Mouse (Mus musculus): ENCODE measurements around the gene Tmbim6. TPM values are rescaled to one million over a fixed set of nuclear protein-coding genes. Genes with fewer than 3 reads are reported as not detected.

Gene Tmbim6
- polyA plus RNA-seq (2015; fragmentation: Nextera tagmentation; extraction: Ambion mirVana) = 438 and 480 TPM in 2 replicates

GRCm38 (mm10) chr15:99392486-99393385 is at the start of gene Tmbim6:
Gene Tmbim6 (plus strand): TSS chr15:99392882.
- Histone ChIP-seq H3K27me3 (ENCODE audit: control insufficient read depth, insufficient read depth, low read length) (no peaks in the 10 kb centered on the region), H3K9ac (ENCODE audit: low read length) (peak within 1 kb of the TSS; percentile 93), H3K27ac (ENCODE audit: low read length) (peak within 1 kb of the TSS; percentile 95), H3K9me3 (replicated peaks; ENCODE audit: control insufficient read depth, low read length) (no peaks in the 10 kb centered on the region), H3K4me2 (ENCODE audit: low read depth, low read length) (peak within 1 kb of the TSS; percentile 86), H3K4me1 (ENCODE audit: control insufficient read depth, insufficient read depth, low read length) (peaks cover 32% of the 10 kb centered on the region), H3K4me3 (replicated peaks; ENCODE audit: low read length) (peak within 1 kb of the TSS; percentile 89), H3K36me3 (ENCODE audit: control insufficient read depth, insufficient read depth, low read length) (no peaks in the 10 kb centered on the region)
- peak; percentile 99 for ATAC-seq (ENCODE audit: insufficient read depth, low FRiP score)
- under 1% methylated on average over 51 of the region's 51 CpGs for WGBS

- Histone ChIP-seq H3K4me1 (ENCODE audit: control insufficient read depth, insufficient read depth, low read length) (peaks cover 40% of the 10 kb centered on the region), H3K36me3 (ENCODE audit: control insufficient read depth, insufficient read depth, low read length) (no peaks in the 10 kb centered on the region), H3K4me3 (replicated peaks; ENCODE audit: low read length) (no peak overlapping the region), H3K4me2 (ENCODE audit: low read depth, low read length) (peak overlapping the region; percentile 5; the same call in 1 of the 2 replicates), H3K27me3 (ENCODE audit: control insufficient read depth, insufficient read depth, low read length) (no peaks in the 10 kb centered on the region), H3K27ac (ENCODE audit: low read length) (peak overlapping the region; percentile 78), H3K9ac (ENCODE audit: low read length) (peak overlapping the region; percentile 38; the same call in 1 of the 2 replicates), H3K9me3 (replicated peaks; ENCODE audit: control insufficient read depth, low read length) (no peaks in the 10 kb centered on the region)
- ATAC-seq (ENCODE audit: insufficient read depth, low FRiP score) = peak; percentile 75; the same call in 1 of the 2 replicates
- 24% methylated on average over 5 of the region's 5 CpGs for WGBS
Observed at GRCm38 (mm10) chr15:99343414-99344147, 49.1 kb upstream of the Tmbim6 start.

GRCm38 (mm10) chr15:99344148-99344870 is 48.4 kb upstream of the Tmbim6 start:
- no peaks in the 10 kb centered on the region for H3K36me3 ChIP-seq (ENCODE audit: control insufficient read depth, insufficient read depth, low read length)
- WGBS = 46% methylated on average over 8 of the region's 8 CpGs
- H3K4me1 ChIP-seq (ENCODE audit: control insufficient read depth, insufficient read depth, low read length) = peaks cover 40% of the 10 kb centered on the region
- no peak overlapping the region for H3K4me2 ChIP-seq (ENCODE audit: low read depth, low read length)
- peak overlapping the region; percentile 78 for H3K27ac ChIP-seq (ENCODE audit: low read length)
- no peaks in the 10 kb centered on the region for H3K9me3 ChIP-seq (replicated peaks; ENCODE audit: control insufficient read depth, low read length)
- no peak for ATAC-seq (ENCODE audit: insufficient read depth, low FRiP score)
- no peaks in the 10 kb centered on the region for H3K27me3 ChIP-seq (ENCODE audit: control insufficient read depth, insufficient read depth, low read length)
- H3K4me3 ChIP-seq (replicated peaks; ENCODE audit: low read length) = no peak overlapping the region
- H3K9ac ChIP-seq (ENCODE audit: low read length) = no peak overlapping the region

GRCm38 (mm10) chr15:99344961-99345360 is 47.7 kb upstream of the Tmbim6 start:
- Histone ChIP-seq H3K9me3 (replicated peaks; ENCODE audit: control insufficient read depth, low read length) (no peaks in the 10 kb centered on the region), H3K27ac (ENCODE audit: low read length) (peak overlapping the region; percentile 36; the same call in 1 of the 2 replicates), H3K36me3 (ENCODE audit: control insufficient read depth, insufficient read depth, low read length) (no peaks in the 10 kb centered on the region), H3K4me3 (replicated peaks; ENCODE audit: low read length) (no peak overlapping the region), H3K27me3 (ENCODE audit: control insufficient read depth, insufficient read depth, low read length) (no peaks in the 10 kb centered on the region), H3K9ac (ENCODE audit: low read length) (no peak overlapping the region), H3K4me1 (ENCODE audit: control insufficient read depth, insufficient read depth, low read length) (peaks cover 40% of the 10 kb centered on the region), H3K4me2 (ENCODE audit: low read depth, low read length) (no peak overlapping the region)
- ATAC-seq (ENCODE audit: insufficient read depth, low FRiP score) = no peak
- WGBS = 62% methylated on average over 4 of the region's 4 CpGs

- Histone ChIP-seq H3K27ac (ENCODE audit: low read length) (no peak overlapping the region), H3K4me1 (ENCODE audit: control insufficient read depth, insufficient read depth, low read length) (peaks cover 8% of the 10 kb centered on the region; the same call in 1 of the 2 replicates), H3K9me3 (replicated peaks; ENCODE audit: control insufficient read depth, low read length) (no peaks in the 10 kb centered on the region), H3K27me3 (ENCODE audit: control insufficient read depth, insufficient read depth, low read length) (no peaks in the 10 kb centered on the region), H3K4me3 (replicated peaks; ENCODE audit: low read length) (no peak overlapping the region), H3K9ac (ENCODE audit: low read length) (no peak overlapping the region), H3K36me3 (ENCODE audit: control insufficient read depth, insufficient read depth, low read length) (no peaks in the 10 kb centered on the region), H3K4me2 (ENCODE audit: low read depth, low read length) (no peak overlapping the region)
- 77% methylated on average over 6 of the region's 6 CpGs for WGBS
- no peak for ATAC-seq (ENCODE audit: insufficient read depth, low FRiP score)
Observed at GRCm38 (mm10) chr15:99351610-99352009, 41.1 kb upstream of the Tmbim6 start.

- Histone ChIP-seq H3K4me1 (ENCODE audit: control insufficient read depth, insufficient read depth, low read length) (peaks cover 8% of the 10 kb centered on the region; the same call in 1 of the 2 replicates), H3K4me3 (replicated peaks; ENCODE audit: low read length) (no peak overlapping the region), H3K9me3 (replicated peaks; ENCODE audit: control insufficient read depth, low read length) (no peaks in the 10 kb centered on the region), H3K9ac (ENCODE audit: low read length) (no peak overlapping the region), H3K27ac (ENCODE audit: low read length) (no peak overlapping the region), H3K4me2 (ENCODE audit: low read depth, low read length) (no peak overlapping the region), H3K36me3 (ENCODE audit: control insufficient read depth, insufficient read depth, low read length) (no peaks in the 10 kb centered on the region), H3K27me3 (ENCODE audit: control insufficient read depth, insufficient read depth, low read length) (no peaks in the 10 kb centered on the region)
- WGBS = 65% methylated on average over 5 of the region's 5 CpGs
- ATAC-seq (ENCODE audit: insufficient read depth, low FRiP score) = no peak
Observed at GRCm38 (mm10) chr15:99352306-99352705, 40.4 kb upstream of the Tmbim6 start.

GRCm38 (mm10) chr15:99355660-99356059 is 37.0 kb upstream of the Tmbim6 start:
- H3K9me3 ChIP-seq (replicated peaks; ENCODE audit: control insufficient read depth, low read length) = no peaks in the 10 kb centered on the region
- H3K9ac ChIP-seq (ENCODE audit: low read length) = no peak overlapping the region
- H3K4me2 ChIP-seq (ENCODE audit: low read depth, low read length) = no peak overlapping the region
- H3K4me1 ChIP-seq (ENCODE audit: control insufficient read depth, insufficient read depth, low read length) = peaks cover 5% of the 10 kb centered on the region; the same call in 1 of the 2 replicates
- ATAC-seq (ENCODE audit: insufficient read depth, low FRiP score) = no peak
- no peak overlapping the region for H3K4me3 ChIP-seq (replicated peaks; ENCODE audit: low read length)
- H3K27ac ChIP-seq (ENCODE audit: low read length) = no peak overlapping the region
- H3K27me3 ChIP-seq (ENCODE audit: control insufficient read depth, insufficient read depth, low read length) = no peaks in the 10 kb centered on the region
- WGBS = 74% methylated on average over 6 of the region's 6 CpGs
- H3K36me3 ChIP-seq (ENCODE audit: control insufficient read depth, insufficient read depth, low read length) = no peaks in the 10 kb centered on the region

- Histone ChIP-seq H3K4me1 (ENCODE audit: control insufficient read depth, insufficient read depth, low read length) (peaks cover 5% of the 10 kb centered on the region; the same call in 1 of the 2 replicates), H3K9me3 (replicated peaks; ENCODE audit: control insufficient read depth, low read length) (no peaks in the 10 kb centered on the region), H3K36me3 (ENCODE audit: control insufficient read depth, insufficient read depth, low read length) (no peaks in the 10 kb centered on the region), H3K4me3 (replicated peaks; ENCODE audit: low read length) (no peak overlapping the region), H3K9ac (ENCODE audit: low read length) (no peak overlapping the region), H3K27me3 (ENCODE audit: control insufficient read depth, insufficient read depth, low read length) (no peaks in the 10 kb centered on the region), H3K27ac (ENCODE audit: low read length) (no peak overlapping the region), H3K4me2 (ENCODE audit: low read depth, low read length) (no peak overlapping the region)
- ATAC-seq (ENCODE audit: insufficient read depth, low FRiP score) = no peak
- WGBS = 63% methylated on average over 6 of the region's 6 CpGs
Observed at GRCm38 (mm10) chr15:99356462-99356861, 36.2 kb upstream of the Tmbim6 start.

All from stomach, embryonic 16.5 days (tissue).